Mouse (Mus musculus): ENCODE measurements around the gene Zfp212.
"Not testable (repeated sequence)": the region's sequence is repeated elsewhere in the genome, so short reads cannot be mapped to it uniquely, and the experiment has no call there.

DNA sequence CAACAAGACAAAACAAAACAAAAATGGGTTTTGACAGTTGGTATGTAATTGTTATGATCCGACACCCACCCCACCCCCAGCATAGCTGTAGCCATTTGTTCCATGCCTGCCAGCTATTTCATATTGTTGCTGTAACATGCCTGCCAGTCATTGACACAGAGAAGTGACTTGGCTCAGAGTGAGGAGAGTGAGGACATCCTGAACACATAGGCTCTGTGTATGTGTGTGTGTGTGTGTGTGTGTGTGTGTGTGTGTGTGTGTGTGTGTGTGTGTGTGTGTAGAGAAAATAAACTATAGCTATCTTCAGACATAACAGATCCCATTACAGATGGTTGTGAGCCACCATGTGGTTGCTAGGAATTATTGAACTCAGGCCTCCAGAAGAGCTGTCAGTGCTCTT lies 47.9 kb downstream of the Zfp212 start:
- TF ChIP-seq CTCF, POLR2A (IDR thresholded peaks at IDR 0.05; ENCODE audit: insufficient read depth, low read depth, low read length): not testable (repeated sequence)

Measured in olfactory bulb, adult 2 months (tissue).